In the genomic region with DNA sequence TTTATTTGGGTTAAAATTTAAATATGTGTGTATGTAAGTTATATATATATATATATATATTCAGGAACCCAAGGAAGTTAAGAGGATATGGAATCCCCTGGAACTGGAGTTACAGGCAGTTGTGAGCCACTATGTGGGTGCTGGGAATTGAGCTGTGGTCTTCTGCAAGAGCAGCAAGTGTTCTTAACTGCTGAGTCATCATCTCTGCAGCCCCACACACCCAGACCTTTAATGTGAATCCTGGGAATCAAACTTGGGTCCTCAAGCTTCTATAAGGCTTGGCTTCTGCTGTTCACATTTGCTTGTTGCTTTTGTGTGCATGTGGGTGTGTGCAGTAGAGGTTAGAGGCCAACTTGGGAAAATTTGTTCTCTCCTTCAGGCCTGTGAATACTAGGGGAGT, we compare ENCODE assay signal across 24 mouse cellular contexts.
"Had no signal": no experiment of that assay in that cellular context is flagged by ENCODE, and none has a peak within 500 bp of the region (broad histone marks: within the 10 kb centered on the region; RNA-seq: fewer than 3 reads in every experiment).

No protein-coding gene starts in this region.

- H3K9ac ChIP-seq: embryonic facial prominence, embryonic 12.5 days; embryonic facial prominence, embryonic 13.5 days; embryonic facial prominence, embryonic 15.5 days; forebrain, embryonic 12.5 days; forebrain, embryonic 13.5 days; forebrain, embryonic 15.5 days; forebrain, postnatal 0 days had no signal

- H3K27me3 ChIP-seq: embryonic facial prominence, embryonic 12.5 days; embryonic facial prominence, embryonic 13.5 days; embryonic facial prominence, embryonic 15.5 days; forebrain, embryonic 12.5 days; forebrain, embryonic 13.5 days; forebrain, embryonic 15.5 days had no signal

- H3K9me3 ChIP-seq: embryonic facial prominence, embryonic 10.5 days; embryonic facial prominence, embryonic 12.5 days; embryonic facial prominence, embryonic 13.5 days; embryonic facial prominence, embryonic 15.5 days; forebrain, embryonic 10.5 days; forebrain, embryonic 12.5 days; forebrain, embryonic 13.5 days; forebrain, embryonic 15.5 days had no signal

- H3K4me3 ChIP-seq: embryonic facial prominence, embryonic 10.5 days; embryonic facial prominence, embryonic 12.5 days; embryonic facial prominence, embryonic 13.5 days; embryonic facial prominence, embryonic 15.5 days; erythroblast, embryonic 14.5 days; forebrain, embryonic 10.5 days; forebrain, embryonic 12.5 days; forebrain, embryonic 13.5 days; forebrain, embryonic 15.5 days; gastrocnemius, adult 2 months; heart, adult 2 months had no signal

- H3K4me2 ChIP-seq: embryonic facial prominence, embryonic 12.5 days; embryonic facial prominence, embryonic 13.5 days; embryonic facial prominence, embryonic 15.5 days; forebrain, embryonic 12.5 days; forebrain, embryonic 13.5 days; forebrain, embryonic 15.5 days had no signal

- H3K4me1 ChIP-seq: embryonic facial prominence, embryonic 10.5 days; embryonic facial prominence, embryonic 12.5 days; embryonic facial prominence, embryonic 15.5 days; forebrain, embryonic 12.5 days; forebrain, embryonic 13.5 days; forebrain, embryonic 15.5 days had no signal

- H3K27ac ChIP-seq: embryonic facial prominence, embryonic 10.5 days; embryonic facial prominence, embryonic 12.5 days; embryonic facial prominence, embryonic 15.5 days; forebrain, embryonic 10.5 days; forebrain, embryonic 12.5 days; forebrain, embryonic 13.5 days; forebrain, embryonic 15.5 days; gastrocnemius, adult 2 months; heart, adult 2 months had no signal

- DNase-seq: cerebellum, adult 9-10 months; cerebellum, adult 9-11 months; cerebellum, postnatal 10 days; cerebellum, postnatal 14 days; cerebellum, postnatal 25 days; cerebellum, postnatal 36 days; embryo, embryonic 11 days; forebrain, postnatal 0 days; gastrocnemius, adult 2 months; gastrocnemius, postnatal 10 days; gastrocnemius, postnatal 14 days; gastrocnemius, postnatal 25 days; gastrocnemius, postnatal 36 days; heart, adult 11 months; heart, adult 2 months had no signal
